23 mouse cellular contexts compared by ENCODE assay signal in the genomic region with DNA sequence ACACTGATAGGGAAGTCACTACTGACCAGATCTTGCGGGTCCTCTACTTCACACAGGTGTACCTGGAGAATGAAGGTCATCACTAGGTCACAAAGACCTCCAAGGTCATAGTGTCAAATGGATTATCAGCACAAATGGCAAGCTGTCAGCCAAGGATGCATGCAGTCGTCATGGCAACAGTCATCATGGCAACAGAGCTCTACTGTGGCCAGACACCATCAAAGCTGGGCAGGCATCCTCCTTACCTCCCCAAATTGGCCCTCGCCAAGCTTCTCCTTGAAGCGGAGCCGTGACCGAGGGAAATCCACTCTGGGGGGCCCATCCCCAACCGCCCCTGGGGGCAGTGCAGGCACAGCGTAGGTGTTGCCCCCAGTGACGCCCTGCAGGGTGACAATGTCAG. TPM values are rescaled to one million over a fixed set of nuclear protein-coding genes. Genes with fewer than 3 reads are reported as not detected.
DNase-seq lines count a peak whose midpoint lies in the region; ATAC-seq lines count a peak whose summit lies in the region.
"Had no signal": no experiment of that assay in that cellular context is flagged by ENCODE, and none has a peak within 500 bp of the region (broad histone marks: within the 10 kb centered on the region; RNA-seq: fewer than 3 reads in every experiment).

No protein-coding gene starts in this region.

- H3K4me1 ChIP-seq in forebrain, embryonic 12.5 days, result peaks cover 17% of the 10 kb centered on the region; the same call in 1 of the 2 replicates
- no peaks in the 10 kb centered on the region for H3K4me1 ChIP-seq in forebrain, embryonic 16.5 days (replicated peaks; ENCODE audit: control insufficient read depth, insufficient read depth, low read length)
- H3K4me1 ChIP-seq in hindbrain, embryonic 13.5 days (replicated peaks), result peaks cover 16% of the 10 kb centered on the region
- peaks cover 16% of the 10 kb centered on the region for H3K4me1 ChIP-seq in midbrain, embryonic 15.5 days
- H3K4me1 ChIP-seq: limb, embryonic 15.5 days had no signal

- peak overlapping the region; percentile 31 for H3K27ac ChIP-seq in forebrain, embryonic 12.5 days
- no peak overlapping the region for H3K27ac ChIP-seq in forebrain, embryonic 16.5 days (ENCODE audit: low read length)
- H3K27ac ChIP-seq in hindbrain, embryonic 13.5 days, result peak overlapping the region; percentile 66
- H3K27ac ChIP-seq in midbrain, embryonic 15.5 days, result peak overlapping the region; percentile 65
- H3K27ac ChIP-seq: embryonic facial prominence, embryonic 10.5 days; limb, embryonic 15.5 days; macrophage had no signal

- no peaks in the 10 kb centered on the region for H3K27me3 ChIP-seq in forebrain, embryonic 12.5 days
- H3K27me3 ChIP-seq in forebrain, embryonic 16.5 days (replicated peaks; ENCODE audit: control insufficient read depth, insufficient read depth, low read length), result no peaks in the 10 kb centered on the region
- H3K27me3 ChIP-seq in hindbrain, embryonic 13.5 days, result no peaks in the 10 kb centered on the region
- no peaks in the 10 kb centered on the region for H3K27me3 ChIP-seq in midbrain, embryonic 15.5 days (replicated peaks)
- H3K27me3 ChIP-seq: limb, embryonic 15.5 days had no signal

- H3K4me3 ChIP-seq in forebrain, embryonic 12.5 days (replicated peaks), result no peak overlapping the region
- H3K4me3 ChIP-seq in forebrain, embryonic 16.5 days (replicated peaks; ENCODE audit: low read length), result no peak overlapping the region
- H3K4me3 ChIP-seq in hindbrain, embryonic 13.5 days, result no peak overlapping the region
- no peak overlapping the region for H3K4me3 ChIP-seq in midbrain, embryonic 15.5 days
- H3K4me3 ChIP-seq: embryonic facial prominence, embryonic 10.5 days; limb, embryonic 15.5 days had no signal

- no peak overlapping the region for H3K4me2 ChIP-seq in forebrain, embryonic 12.5 days
- no peak overlapping the region for H3K4me2 ChIP-seq in forebrain, embryonic 16.5 days (ENCODE audit: low read length)
- H3K4me2 ChIP-seq in hindbrain, embryonic 13.5 days, result no peak overlapping the region
- no peak overlapping the region for H3K4me2 ChIP-seq in midbrain, embryonic 15.5 days
- H3K4me2 ChIP-seq: limb, embryonic 15.5 days had no signal

- no peaks in the 10 kb centered on the region for H3K9me3 ChIP-seq in forebrain, embryonic 12.5 days
- no peaks in the 10 kb centered on the region for H3K9me3 ChIP-seq in forebrain, embryonic 16.5 days (ENCODE audit: control insufficient read depth, low read length)
- H3K9me3 ChIP-seq in hindbrain, embryonic 13.5 days, result no peaks in the 10 kb centered on the region
- no peaks in the 10 kb centered on the region for H3K9me3 ChIP-seq in midbrain, embryonic 15.5 days
- H3K9me3 ChIP-seq: embryonic facial prominence, embryonic 10.5 days; G1E; limb, embryonic 15.5 days had no signal

- 81% methylated on average over 9 of the region's 9 CpGs for WGBS in forebrain, embryonic 12.5 days
- 59% methylated on average over 9 of the region's 9 CpGs for WGBS in forebrain, embryonic 16.5 days
- 56% methylated on average over 9 of the region's 9 CpGs for WGBS in hindbrain, embryonic 13.5 days
- 41% methylated on average over 9 of the region's 9 CpGs for WGBS in midbrain, embryonic 15.5 days

- peak; percentile 28; the same call in 1 of the 2 replicates for ATAC-seq in forebrain, embryonic 12.5 days (ENCODE audit: low FRiP score)
- ATAC-seq in forebrain, embryonic 16.5 days, result no peak
- ATAC-seq in hindbrain, embryonic 13.5 days (ENCODE audit: low FRiP score), result no peak
- ATAC-seq in midbrain, embryonic 15.5 days (replicated peaks), result no peak

- H3K36me3 ChIP-seq in forebrain, embryonic 12.5 days (replicated peaks), result peaks cover 100% of the 10 kb centered on the region
- peaks cover 50% of the 10 kb centered on the region for H3K36me3 ChIP-seq in forebrain, embryonic 16.5 days (ENCODE audit: control insufficient read depth, insufficient read depth)
- H3K36me3 ChIP-seq in hindbrain, embryonic 13.5 days, result peaks cover 98% of the 10 kb centered on the region
- peaks cover 63% of the 10 kb centered on the region for H3K36me3 ChIP-seq in midbrain, embryonic 15.5 days (replicated peaks)
- H3K36me3 ChIP-seq: G1E had no signal

- intact Hi-C loops in left cerebral cortex, postnatal 36 days (cut with DNase I), result no loop called here

- peak; percentile 43 for DNase-seq in ZHBTc4 (ENCODE audit: low read depth, low spot score)
- DNase-seq in gastrocnemius, adult 18-20 months (ENCODE audit: low spot score), result no peak
- no peak for DNase-seq in kidney, adult 18-20 months
- no peak for DNase-seq in left cerebral cortex, postnatal 36 days (ENCODE audit: low spot score in 2 of 2)
- DNase-seq: B cell, adult 2 months; cerebellum, adult 11-12 months; gastrocnemius, postnatal 10 days; heart, postnatal 14 days; kidney, adult 11 months; kidney, postnatal 36 days; lung, adult 18-20 months; thymus, adult 18-20 months had no signal

- H3K9ac ChIP-seq in forebrain, embryonic 12.5 days, result no peak overlapping the region
- H3K9ac ChIP-seq in forebrain, embryonic 16.5 days (replicated peaks; ENCODE audit: low read depth, low read length), result no peak overlapping the region
- 0 out of 2 replicates have a peak overlapping the region, but pooled peaks have one; percentile 49 for H3K9ac ChIP-seq in hindbrain, embryonic 13.5 days
- H3K9ac ChIP-seq in midbrain, embryonic 15.5 days, result no peak overlapping the region
- H3K9ac ChIP-seq: limb, embryonic 15.5 days had no signal

RNA-seq across cellular contexts. Expression of gene Gtf2h4, which starts 11.5 kb away (rescaled TPM):
- 39.0 and 40.7 TPM in 2 replicates for polyA plus RNA-seq in forebrain, embryonic 12.5 days (2016; fragmentation: Nextera tagmentation; extraction: Ambion mirVana)
- polyA plus RNA-seq in forebrain, embryonic 16.5 days (2015; fragmentation: Nextera tagmentation; extraction: Ambion mirVana), result 34.6 and 35.3 TPM in 2 replicates
- polyA plus RNA-seq in hindbrain, embryonic 13.5 days (2015; fragmentation: Nextera tagmentation; extraction: Ambion mirVana), result 27.6 and 29.2 TPM in 2 replicates
- polyA plus RNA-seq in midbrain, embryonic 15.5 days (2015; fragmentation: Nextera tagmentation; extraction: Ambion mirVana), result 27.6 and 29.5 TPM in 2 replicates
- total RNA-seq in gastrocnemius, adult 18-20 months (2021), result 10 to 100 TPM; 17.7 to 18.9 TPM
- 10 to 100 TPM; 26.8 to 29.9 TPM for total RNA-seq in left cerebral cortex, postnatal 36 days (2021)

RNA-seq across cellular contexts. Expression of gene Vars2, which starts 17.7 kb away (rescaled TPM):
- polyA plus RNA-seq in forebrain, embryonic 12.5 days (2016; fragmentation: Nextera tagmentation; extraction: Ambion mirVana), result 16.8 and 22.3 TPM in 2 replicates
- polyA plus RNA-seq in forebrain, embryonic 16.5 days (2015; fragmentation: Nextera tagmentation; extraction: Ambion mirVana), result 19.0 and 19.8 TPM in 2 replicates
- 11.8 and 14.0 TPM in 2 replicates for polyA plus RNA-seq in hindbrain, embryonic 13.5 days (2015; fragmentation: Nextera tagmentation; extraction: Ambion mirVana)
- polyA plus RNA-seq in midbrain, embryonic 15.5 days (2015; fragmentation: Nextera tagmentation; extraction: Ambion mirVana), result 16.3 and 16.5 TPM in 2 replicates
- 10 to 100 TPM in 1 of 2 experiments, 1 to 10 TPM in 1; 9.8 to 13.7 TPM for total RNA-seq in gastrocnemius, adult 18-20 months (2021)
- total RNA-seq in left cerebral cortex, postnatal 36 days (2021), result 10 to 100 TPM; 30.1 to 40.0 TPM

RNA-seq across cellular contexts. Expression of gene Ddr1, which starts 19.4 kb away (rescaled TPM):
- 176 and 185 TPM in 2 replicates for polyA plus RNA-seq in forebrain, embryonic 12.5 days (2016; fragmentation: Nextera tagmentation; extraction: Ambion mirVana)
- 113 and 116 TPM in 2 replicates for polyA plus RNA-seq in forebrain, embryonic 16.5 days (2015; fragmentation: Nextera tagmentation; extraction: Ambion mirVana)
- polyA plus RNA-seq in hindbrain, embryonic 13.5 days (2015; fragmentation: Nextera tagmentation; extraction: Ambion mirVana), result 128 and 140 TPM in 2 replicates
- 107 and 118 TPM in 2 replicates for polyA plus RNA-seq in midbrain, embryonic 15.5 days (2015; fragmentation: Nextera tagmentation; extraction: Ambion mirVana)
- total RNA-seq in gastrocnemius, adult 18-20 months (2021), result 10 to 100 TPM; 12.4 to 17.1 TPM
- total RNA-seq in left cerebral cortex, postnatal 36 days (2021), result 10 to 100 TPM; 52.5 to 69.9 TPM
- total RNA-seq: G1E had no signal

RNA-seq across cellular contexts. Expression of gene Mucl3, which starts 41.6 kb away (rescaled TPM):
- polyA plus RNA-seq in forebrain, embryonic 12.5 days (2016; fragmentation: Nextera tagmentation; extraction: Ambion mirVana), result 0.09 TPM in 1 of 2 replicates, not detected in the other
- polyA plus RNA-seq in forebrain, embryonic 16.5 days (2015; fragmentation: Nextera tagmentation; extraction: Ambion mirVana), result 0.08 TPM in 1 of 2 replicates, not detected in the other
- polyA plus RNA-seq in hindbrain, embryonic 13.5 days (2015; fragmentation: Nextera tagmentation; extraction: Ambion mirVana), result 0.14 TPM in 1 of 2 replicates, not detected in the other
- not detected in 2 replicates for polyA plus RNA-seq in midbrain, embryonic 15.5 days (2015; fragmentation: Nextera tagmentation; extraction: Ambion mirVana)
- not detected for total RNA-seq in gastrocnemius, adult 18-20 months (2021)
- total RNA-seq in left cerebral cortex, postnatal 36 days (2021), result not detected
- total RNA-seq: gastrocnemius, postnatal 10 days; heart, postnatal 14 days; left cerebral cortex, adult 18-20 months had no signal
- polyA plus RNA-seq: G1E; macrophage; spleen, adult 2 months had no signal

RNA-seq across cellular contexts. Expression of gene Gm9573, which starts 58.6 kb away (rescaled TPM):
- polyA plus RNA-seq in forebrain, embryonic 12.5 days (2016; fragmentation: Nextera tagmentation; extraction: Ambion mirVana), result not detected in 2 replicates
- not detected in 2 replicates for polyA plus RNA-seq in forebrain, embryonic 16.5 days (2015; fragmentation: Nextera tagmentation; extraction: Ambion mirVana)
- not detected in 2 replicates for polyA plus RNA-seq in hindbrain, embryonic 13.5 days (2015; fragmentation: Nextera tagmentation; extraction: Ambion mirVana)
- polyA plus RNA-seq in midbrain, embryonic 15.5 days (2015; fragmentation: Nextera tagmentation; extraction: Ambion mirVana), result not detected in 2 replicates
- not detected for total RNA-seq in gastrocnemius, adult 18-20 months (2021)
- total RNA-seq in left cerebral cortex, postnatal 36 days (2021), result not detected
- total RNA-seq: adrenal gland, postnatal 4 days; gastrocnemius, postnatal 10 days; heart, postnatal 14 days; left cerebral cortex, adult 18-20 months had no signal
- polyA plus RNA-seq: embryonic facial prominence, embryonic 10.5 days; G1E; macrophage; spleen, adult 2 months had no signal
